9 mouse cellular contexts compared by ENCODE assay signal in the genomic region with DNA sequence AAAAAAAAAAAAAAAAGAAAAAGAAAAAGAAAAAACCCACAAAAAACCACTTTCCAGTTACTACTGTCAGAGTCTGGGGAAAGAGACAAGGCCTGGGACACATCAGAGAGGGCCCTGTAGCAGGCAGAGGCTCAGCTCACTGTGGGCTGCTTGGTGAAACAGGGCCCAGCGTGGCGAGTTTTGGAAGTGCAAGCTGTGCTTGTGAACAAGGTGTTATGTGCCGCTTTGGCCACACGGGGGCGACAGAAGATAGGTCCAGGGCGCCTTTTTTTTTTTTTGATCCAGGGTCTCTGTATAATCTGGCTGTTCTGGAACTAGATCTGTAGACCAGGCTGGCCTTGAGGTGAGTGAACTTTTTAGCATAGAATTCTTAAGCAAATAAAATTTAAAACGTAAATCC. TPM values are rescaled to one million over a fixed set of nuclear protein-coding genes. Genes with fewer than 3 reads are reported as not detected.
DNase-seq lines count a peak whose midpoint lies in the region; ATAC-seq and TF ChIP-seq lines count a peak whose summit lies in the region.
"Had no signal": no experiment of that assay in that cellular context is flagged by ENCODE, and none has a peak within 500 bp of the region (broad histone marks: within the 10 kb centered on the region; RNA-seq: fewer than 3 reads in every experiment).

No protein-coding gene starts in this region.

- no peaks in the 10 kb centered on the region for H3K27me3 ChIP-seq in kidney, embryonic 16.5 days (ENCODE audit: insufficient read depth, low read length)
- H3K27me3 ChIP-seq in liver, adult 2 months (ENCODE audit: control insufficient read depth, insufficient read depth, low read length), result no peaks in the 10 kb centered on the region
- H3K27me3 ChIP-seq in neural tube, embryonic 11.5 days (ENCODE audit: control insufficient read depth, insufficient read depth, low read length), result no peaks in the 10 kb centered on the region
- H3K27me3 ChIP-seq: embryonic facial prominence, embryonic 13.5 days had no signal

- H3K4me3 ChIP-seq in kidney, embryonic 16.5 days (ENCODE audit: low read length), result no peak overlapping the region
- H3K4me3 ChIP-seq in liver, adult 2 months (ENCODE audit: insufficient read depth, low read depth, low read length), result no peak overlapping the region
- H3K4me3 ChIP-seq in neural tube, embryonic 11.5 days (ENCODE audit: low read depth, low read length), result no peak overlapping the region
- H3K4me3 ChIP-seq: embryonic facial prominence, embryonic 13.5 days had no signal

- no peak overlapping the region for H3K9ac ChIP-seq in kidney, embryonic 16.5 days (replicated peaks; ENCODE audit: low read length)
- no peak overlapping the region for H3K9ac ChIP-seq in liver, adult 2 months (ENCODE audit: low read depth, low read length)
- H3K9ac ChIP-seq in neural tube, embryonic 11.5 days (ENCODE audit: low read length), result no peak overlapping the region
- H3K9ac ChIP-seq: embryonic facial prominence, embryonic 13.5 days had no signal

- H3K27ac ChIP-seq in kidney, embryonic 16.5 days (ENCODE audit: low read length), result no peak overlapping the region
- H3K27ac ChIP-seq in liver, adult 2 months (replicated peaks; ENCODE audit: insufficient read depth, low read depth, low read length), result no peak overlapping the region
- no peak overlapping the region for H3K27ac ChIP-seq in neural tube, embryonic 11.5 days (ENCODE audit: low read depth, low read length)
- H3K27ac ChIP-seq: embryonic facial prominence, embryonic 13.5 days had no signal

- DNase-seq in kidney, adult 18-20 months, result peak; percentile 91
- peak; percentile 92 to 93 for DNase-seq in cerebellum, adult 18-20 months
- DNase-seq in frontal cortex, postnatal 10 days (ENCODE audit: low spot score in 2 of 2), result peak; percentile 79 to 90
- peak; percentile 82 to 94 for DNase-seq in kidney, adult 8-10 months
- peak; percentile 71 for DNase-seq in liver, adult 2 months (ENCODE audit: extremely low read depth, low read depth, low spot score)
- peak; percentile 92 for DNase-seq in neural tube, embryonic 11.5 days (ENCODE audit: low spot score)
- DNase-seq in telencephalon, adult 2 months (ENCODE audit: low read depth, low spot score), result peak; percentile 74

- peaks cover 6% of the 10 kb centered on the region; the same call in 1 of the 2 replicates for H3K4me1 ChIP-seq in kidney, embryonic 16.5 days (ENCODE audit: insufficient read depth, low read length)
- no peaks in the 10 kb centered on the region for H3K4me1 ChIP-seq in liver, adult 2 months (ENCODE audit: control insufficient read depth, insufficient read depth, low read length)
- H3K4me1 ChIP-seq in neural tube, embryonic 11.5 days (ENCODE audit: control insufficient read depth, insufficient read depth, low read length), result peaks cover 4% of the 10 kb centered on the region

- H3K36me3 ChIP-seq in kidney, embryonic 16.5 days (ENCODE audit: insufficient read depth, low read length), result peaks cover 14% of the 10 kb centered on the region
- no peaks in the 10 kb centered on the region for H3K36me3 ChIP-seq in liver, adult 2 months (ENCODE audit: control insufficient read depth, insufficient read depth, low read length)
- peaks cover 7% of the 10 kb centered on the region for H3K36me3 ChIP-seq in neural tube, embryonic 11.5 days (ENCODE audit: control insufficient read depth, insufficient read depth, low read length)

- no peak for TF ChIP-seq POLR2A in liver, adult 2 months (IDR thresholded peaks at IDR 0.05; ENCODE audit: extremely low read depth, insufficient read depth, low read length)

- TF ChIP-seq CTCF in liver, adult 2 months (IDR thresholded peaks at IDR 0.05; ENCODE audit: low read depth, low read length), result peak; percentile 95

- no peak overlapping the region for H3K4me2 ChIP-seq in kidney, embryonic 16.5 days (replicated peaks; ENCODE audit: low read depth, low read length)
- no peak overlapping the region for H3K4me2 ChIP-seq in neural tube, embryonic 11.5 days (ENCODE audit: low read depth)
- H3K4me2 ChIP-seq: embryonic facial prominence, embryonic 13.5 days had no signal

- ATAC-seq in kidney, embryonic 16.5 days (ENCODE audit: low FRiP score, low TSS enrichment), result no peak
- no peak for ATAC-seq in neural tube, embryonic 11.5 days (ENCODE audit: insufficient read depth, low FRiP score, low TSS enrichment)

- H3K79me2 ChIP-seq in liver, adult 2 months (ENCODE audit: control insufficient read depth, insufficient read depth, low read length), result no peaks in the 10 kb centered on the region

- H3K9me3 ChIP-seq in kidney, embryonic 16.5 days (ENCODE audit: low read length), result no peaks in the 10 kb centered on the region
- no peaks in the 10 kb centered on the region for H3K9me3 ChIP-seq in neural tube, embryonic 11.5 days (ENCODE audit: control insufficient read depth, low read length)
- H3K9me3 ChIP-seq: embryonic facial prominence, embryonic 13.5 days had no signal

- 2% methylated on average over 7 of the region's 7 CpGs for WGBS in kidney, embryonic 16.5 days
- 1% methylated on average over 7 of the region's 7 CpGs for WGBS in liver, adult 2 months
- WGBS in neural tube, embryonic 11.5 days, result 1% methylated on average over 7 of the region's 7 CpGs

RNA-seq across cellular contexts. Expression of gene Mex3d, which starts 11.3 kb away (rescaled TPM):
- polyA plus RNA-seq in kidney, embryonic 16.5 days (2015; fragmentation: Nextera tagmentation; extraction: Ambion mirVana), result 3.8 and 5.1 TPM in 2 replicates
- total RNA-seq in liver, adult 2 months (2014; rRNA removed), result 1.0 and 2.6 TPM in 2 replicates
- 2.1 and 2.4 TPM in 2 replicates for polyA plus RNA-seq in liver, adult 2 months (2012; rRNA removed)
- polyA plus RNA-seq in neural tube, embryonic 11.5 days (2014; fragmentation: Nextera tagmentation; extraction: Ambion mirVana), result 12.6 and 15.5 TPM in 2 replicates

RNA-seq across cellular contexts. Expression of gene Plk5, which starts 19.9 kb away (rescaled TPM):
- 0.97 and 1.2 TPM in 2 replicates for polyA plus RNA-seq in kidney, embryonic 16.5 days (2015; fragmentation: Nextera tagmentation; extraction: Ambion mirVana)
- 0.60 and 1.4 TPM in 2 replicates for total RNA-seq in liver, adult 2 months (2014; rRNA removed)
- polyA plus RNA-seq in liver, adult 2 months (2012; rRNA removed), result 3.5 and 6.6 TPM in 2 replicates
- 0.17 TPM in 1 of 2 replicates, not detected in the other for polyA plus RNA-seq in neural tube, embryonic 11.5 days (2014; fragmentation: Nextera tagmentation; extraction: Ambion mirVana)

RNA-seq across cellular contexts. Expression of gene Mbd3, which starts 23.2 kb away (rescaled TPM):
- polyA plus RNA-seq in kidney, embryonic 16.5 days (2015; fragmentation: Nextera tagmentation; extraction: Ambion mirVana), result 266 and 277 TPM in 2 replicates
- total RNA-seq in liver, adult 2 months (2014; rRNA removed), result 21.1 and 32.8 TPM in 2 replicates
- 73.5 and 76.7 TPM in 2 replicates for polyA plus RNA-seq in liver, adult 2 months (2012; rRNA removed)
- polyA plus RNA-seq in neural tube, embryonic 11.5 days (2014; fragmentation: Nextera tagmentation; extraction: Ambion mirVana), result 262 and 271 TPM in 2 replicates

RNA-seq across cellular contexts. Expression of gene Adamtsl5, which starts 27.9 kb away (rescaled TPM):
- 4.8 and 5.4 TPM in 2 replicates for polyA plus RNA-seq in kidney, embryonic 16.5 days (2015; fragmentation: Nextera tagmentation; extraction: Ambion mirVana)
- total RNA-seq in liver, adult 2 months (2014; rRNA removed), result 0.28 and 0.40 TPM in 2 replicates
- polyA plus RNA-seq in liver, adult 2 months (2012; rRNA removed), result 1.4 and 1.6 TPM in 2 replicates
- polyA plus RNA-seq in neural tube, embryonic 11.5 days (2014; fragmentation: Nextera tagmentation; extraction: Ambion mirVana), result 0.17 and 0.27 TPM in 2 replicates

RNA-seq across cellular contexts. Expression of gene Uqcr11, which starts 30.5 kb away (rescaled TPM):
- polyA plus RNA-seq in kidney, embryonic 16.5 days (2015; fragmentation: Nextera tagmentation; extraction: Ambion mirVana), result 840 and 906 TPM in 2 replicates
- total RNA-seq in liver, adult 2 months (2014; rRNA removed), result 1,362 and 1,401 TPM in 2 replicates
- 2,210 and 2,521 TPM in 2 replicates for polyA plus RNA-seq in liver, adult 2 months (2012; rRNA removed)
- polyA plus RNA-seq in neural tube, embryonic 11.5 days (2014; fragmentation: Nextera tagmentation; extraction: Ambion mirVana), result 494 and 521 TPM in 2 replicates
